Mouse (Mus musculus): Measurements from ENCODE around the gene Ryr2.

- TF ChIP-seq MAX (IDR thresholded peaks at IDR 0.05), result no peak
- no peak for TF ChIP-seq CTCF (IDR thresholded peaks at IDR 0.05; ENCODE audit: control insufficient read depth, insufficient read depth, insufficient read length)
- no peak for TF ChIP-seq USF1 (IDR thresholded peaks at IDR 0.05; ENCODE audit: low read depth)
- no peak for TF ChIP-seq CEBPB (IDR thresholded peaks at IDR 0.05; ENCODE audit: low read depth)
- TF ChIP-seq MYOD1 (IDR thresholded peaks at IDR 0.05; ENCODE audit: control insufficient read depth, insufficient read length, low read depth), result no peak
These were observed 52.8 kb downstream of the Ryr2 start for GRCm38 (mm10) chr13:12053910-12054309.
